Mouse (Mus musculus): ENCODE results near the gene Grb10.

The Grb10 gene

GRCm38 (mm10) chr11:12038470-12038985, at the start of gene Grb10:
TSS of gene Grb10 (minus strand) at chr11:12038683.
- TF ChIP-seq GATA4 (IDR thresholded peaks at IDR 0.05; ENCODE audit: insufficient replicate concordance, low read length) = no peak

GRCm38 (mm10) chr11:12081638-12082037, 43.2 kb upstream of the Grb10 start:
- TF ChIP-seq GATA4 (IDR thresholded peaks at IDR 0.05; ENCODE audit: insufficient replicate concordance, low read length) = no peak

- no peak for TF ChIP-seq GATA4 (IDR thresholded peaks at IDR 0.05; ENCODE audit: insufficient replicate concordance, low read length)
These were observed 40.7 kb upstream of the Grb10 start for GRCm38 (mm10) chr11:12079231-12079630.

- no peak for TF ChIP-seq GATA4 (IDR thresholded peaks at IDR 0.05; ENCODE audit: insufficient replicate concordance, low read length)
These were observed 37.0 kb upstream of the Grb10 start for GRCm38 (mm10) chr11:12075449-12075848.

- TF ChIP-seq GATA4 (IDR thresholded peaks at IDR 0.05; ENCODE audit: insufficient replicate concordance, low read length) = no peak
These were observed 35.1 kb upstream of the Grb10 start for GRCm38 (mm10) chr11:12073394-12074226.

- no peak for TF ChIP-seq GATA4 (IDR thresholded peaks at IDR 0.05; ENCODE audit: insufficient replicate concordance, low read length)
These were observed 33.8 kb upstream of the Grb10 start for GRCm38 (mm10) chr11:12072322-12072721.

- TF ChIP-seq GATA4 (IDR thresholded peaks at IDR 0.05; ENCODE audit: insufficient replicate concordance, low read length) = no peak
These were observed 20.5 kb upstream of the Grb10 start for GRCm38 (mm10) chr11:12059005-12059404.

- TF ChIP-seq GATA4 (IDR thresholded peaks at IDR 0.05; ENCODE audit: insufficient replicate concordance, low read length) = no peak
These were observed 10.3 kb upstream of the Grb10 start for GRCm38 (mm10) chr11:12048547-12049327.

- no peak for TF ChIP-seq GATA4 (IDR thresholded peaks at IDR 0.05; ENCODE audit: insufficient replicate concordance, low read length)
These were observed 9.7 kb upstream of the Grb10 start for GRCm38 (mm10) chr11:12048135-12048534.

- no peak for TF ChIP-seq GATA4 (IDR thresholded peaks at IDR 0.05; ENCODE audit: insufficient replicate concordance, low read length)
These were observed 5.8 kb upstream of the Grb10 start for GRCm38 (mm10) chr11:12044245-12044644.

GRCm38 (mm10) chr11:12041787-12042186, 3.3 kb upstream of the Grb10 start:
- no peak for TF ChIP-seq GATA4 (IDR thresholded peaks at IDR 0.05; ENCODE audit: insufficient replicate concordance, low read length)

GRCm38 (mm10) chr11:12041379-12041778, 2.9 kb upstream of the Grb10 start:
- no peak for TF ChIP-seq GATA4 (IDR thresholded peaks at IDR 0.05; ENCODE audit: insufficient replicate concordance, low read length)

- TF ChIP-seq GATA4 (IDR thresholded peaks at IDR 0.05; ENCODE audit: insufficient replicate concordance, low read length) = no peak
These were observed 1.9 kb upstream of the Grb10 start for GRCm38 (mm10) chr11:12040391-12040790.

- no peak for TF ChIP-seq GATA4 (IDR thresholded peaks at IDR 0.05; ENCODE audit: insufficient replicate concordance, low read length)
These were observed 1.3 kb upstream of the Grb10 start for GRCm38 (mm10) chr11:12039748-12040147.

- no peak for TF ChIP-seq GATA4 (IDR thresholded peaks at IDR 0.05; ENCODE audit: insufficient replicate concordance, low read length)
These were observed 615 bp upstream of the Grb10 start for GRCm38 (mm10) chr11:12039098-12039497.

Data from liver, adult (tissue).